Mouse (Mus musculus) T-cell, adult 2 months (primary cell): ENCODE results near the gene Hoxa10.

Source experiments
- DNase-seq: peaks from one replicate; pipeline ENCODE4 v3.0.0; 2022; ENCODE audit warnings: low spot score

Gene Hoxa10

GRCm38 (mm10) chr6:52262463-52263320, 22.0 kb upstream of the Hoxa10 start:
- DNase-seq = no peak

GRCm38 (mm10) chr6:52261751-52262462, 21.3 kb upstream of the Hoxa10 start:
- DNase-seq = no peak

- no peak for DNase-seq
Measured at GRCm38 (mm10) chr6:52260654-52261575, 20.3 kb upstream of the Hoxa10 start, which contains the start of gene Hoxa13. Gene Hoxa13 (minus strand): TSS chr6:52260880.

- no peak for DNase-seq
Measured at GRCm38 (mm10) chr6:52259811-52260261, 19.2 kb upstream of the Hoxa10 start.

GRCm38 (mm10) chr6:52259081-52259790, 18.6 kb upstream of the Hoxa10 start:
- DNase-seq = no peak

- peak; percentile 74 for DNase-seq
Measured at GRCm38 (mm10) chr6:52256956-52257355, 16.3 kb upstream of the Hoxa10 start.

GRCm38 (mm10) chr6:52253511-52254500, 13.2 kb upstream of the Hoxa10 start:
- no peak for DNase-seq

GRCm38 (mm10) chr6:52252775-52253376, 12.2 kb upstream of the Hoxa10 start:
- DNase-seq = no peak

- DNase-seq = no peak
Measured at GRCm38 (mm10) chr6:52252016-52252774, 11.5 kb upstream of the Hoxa10 start.

- no peak for DNase-seq
Measured at GRCm38 (mm10) chr6:52251177-52251879, 10.7 kb upstream of the Hoxa10 start.

GRCm38 (mm10) chr6:52249826-52250225, 9.2 kb upstream of the Hoxa10 start:
- no peak for DNase-seq

GRCm38 (mm10) chr6:52249415-52249738, 8.7 kb upstream of the Hoxa10 start:
- DNase-seq = no peak

GRCm38 (mm10) chr6:52248638-52249414, 8.2 kb upstream of the Hoxa10 start:
- DNase-seq = no peak

- DNase-seq = no peak
Measured at GRCm38 (mm10) chr6:52247766-52248637, 7.3 kb upstream of the Hoxa10 start.

- no peak for DNase-seq
Measured at GRCm38 (mm10) chr6:52246916-52247315, 6.3 kb upstream of the Hoxa10 start.

- DNase-seq = no peak
Measured at GRCm38 (mm10) chr6:52246403-52246803, 5.7 kb upstream of the Hoxa10 start.

GRCm38 (mm10) chr6:52245757-52246142, 5.1 kb upstream of the Hoxa10 start, which contains the start of gene Hoxa11:
Gene Hoxa11 (minus strand): TSS chr6:52245810.
- DNase-seq = no peak
